Mouse (Mus musculus) ES-Bruce4 (cell line): ENCODE data around the gene Lsmem1. TPM values are rescaled to one million over a fixed set of nuclear protein-coding genes. Genes with fewer than 3 reads are reported as not detected.
"Not testable (repeated sequence)": the region's sequence is repeated elsewhere in the genome, so short reads cannot be mapped to it uniquely, and the experiment has no call there.

Experiments used
- H3K27ac ChIP-seq: 2 replicates; pipeline ENCODE4 v1.5.1; 2012; ENCODE audit warnings: low read length, inconsistent platforms; ENCODE audit not compliant: insufficient read depth
- H3K27me3 ChIP-seq: 2 replicates; pipeline ENCODE4 v1.6.1; 2012; ENCODE audit warnings: mild to moderate bottlenecking, low read length, inconsistent platforms; ENCODE audit not compliant: control insufficient read depth, poor library complexity, insufficient read depth, severe bottlenecking
- H3K36me3 ChIP-seq: 2 replicates; pipeline ENCODE4 v1.6.1; 2012; ENCODE audit warnings: inconsistent platforms, mild to moderate bottlenecking, low read length, moderate library complexity; ENCODE audit not compliant: control insufficient read depth, poor library complexity, insufficient read depth, severe bottlenecking
- H3K4me1 ChIP-seq: one replicate; pipeline ENCODE4 v1.8.1; 2011; ENCODE audit warnings: low read length; ENCODE audit not compliant: control insufficient read depth, insufficient read depth
- H3K4me3 ChIP-seq: 2 replicates; pipeline ENCODE4 v1.5.1; 2011; ENCODE audit warnings: low read depth, mild to moderate bottlenecking, low read length
- H3K9ac ChIP-seq: 2 replicates; pipeline ENCODE4 v1.6.1; 2012; ENCODE audit warnings: low read depth, mild to moderate bottlenecking, inconsistent platforms; ENCODE audit not compliant: poor library complexity, severe bottlenecking
- H3K9me3 ChIP-seq: replicated peaks from 2 replicates; pipeline ENCODE4 v1.6.1; 2012; ENCODE audit warnings: mild to moderate bottlenecking, low read length, inconsistent platforms; ENCODE audit not compliant: control insufficient read depth, poor library complexity, insufficient read depth, severe bottlenecking
- CTCF ChIP-seq: IDR thresholded peaks from one replicate; pipeline ENCODE4 v1.8.1; 2011; ENCODE audit warnings: low read depth, low read length
- EP300 ChIP-seq: IDR thresholded peaks from 2 replicates; pipeline ENCODE4 v1.6.1; 2011; ENCODE audit warnings: low read depth, low read length; ENCODE audit not compliant: insufficient read depth
- POLR2A ChIP-seq: IDR thresholded peaks from one replicate; pipeline ENCODE4 v1.8.1; 2011; ENCODE audit warnings: low read length; ENCODE audit not compliant: insufficient read depth
- polyA plus RNA-seq: library from polyadenylated mRNA; stranded (reverse); fragments of >200 nt; gene quantifications from 2 replicates; pipeline ENCODE4 v1.2.4, GENCODE M21; 2011; ENCODE audit warnings: low read depth; ENCODE audit not compliant: missing spikeins, insufficient read depth, insufficient read length

Lsmem1 gene
- polyA plus RNA-seq, 1 experiment = 1.0 TPM

DNA sequence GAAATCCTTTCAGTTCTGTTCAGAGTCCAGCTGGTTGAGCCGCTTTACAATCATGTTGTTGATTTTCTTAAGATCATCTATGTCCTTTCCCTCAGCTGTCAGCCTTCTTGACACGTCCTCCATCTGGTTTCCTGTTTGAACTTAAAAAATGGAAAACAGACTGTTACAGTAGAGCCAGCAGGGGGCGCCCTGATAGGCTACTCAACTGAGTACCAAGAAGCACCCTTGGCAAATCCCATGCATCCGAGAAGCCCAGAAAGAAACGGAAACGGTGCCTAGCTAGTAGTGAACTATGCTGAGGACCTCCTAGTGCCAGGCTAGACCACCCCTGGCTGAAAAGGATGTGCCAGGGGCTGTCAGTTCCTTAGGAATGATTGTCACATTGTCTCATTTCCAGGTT is 22.2 kb downstream of the Lsmem1 start:
- no peaks in the 10 kb centered on the region for H3K4me1 ChIP-seq
- H3K9ac ChIP-seq = no peak overlapping the region
- H3K4me3 ChIP-seq = no peak overlapping the region
- TF ChIP-seq POLR2A (no peak), CTCF (no peak), EP300 (no peak)
- H3K36me3 ChIP-seq = no peaks in the 10 kb centered on the region
- H3K9me3 ChIP-seq = peaks cover 19% of the 10 kb centered on the region
- no peaks in the 10 kb centered on the region for H3K27me3 ChIP-seq
- H3K27ac ChIP-seq = no peak overlapping the region

DNA sequence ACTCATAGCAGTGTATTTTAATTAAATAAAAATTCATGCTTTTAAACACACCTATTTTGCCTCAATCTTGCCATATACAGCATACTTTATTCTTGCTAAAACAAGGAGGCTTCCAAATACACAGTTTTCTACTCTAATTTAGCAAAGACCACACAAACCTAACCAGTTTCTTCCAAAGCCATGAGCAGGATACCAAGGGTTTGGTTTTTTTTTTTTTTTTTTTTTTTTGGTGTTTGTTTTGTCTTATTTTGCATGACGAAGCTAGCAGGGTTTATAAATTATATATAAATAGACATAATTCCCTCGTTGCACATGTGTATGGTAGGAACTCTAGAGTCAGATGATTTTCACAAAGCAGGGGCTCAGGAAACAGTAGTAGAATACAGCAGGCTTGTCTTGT is 23.1 kb downstream of the Lsmem1 start:
- no peak overlapping the region for H3K9ac ChIP-seq
- H3K27me3 ChIP-seq = no peaks in the 10 kb centered on the region

DNA sequence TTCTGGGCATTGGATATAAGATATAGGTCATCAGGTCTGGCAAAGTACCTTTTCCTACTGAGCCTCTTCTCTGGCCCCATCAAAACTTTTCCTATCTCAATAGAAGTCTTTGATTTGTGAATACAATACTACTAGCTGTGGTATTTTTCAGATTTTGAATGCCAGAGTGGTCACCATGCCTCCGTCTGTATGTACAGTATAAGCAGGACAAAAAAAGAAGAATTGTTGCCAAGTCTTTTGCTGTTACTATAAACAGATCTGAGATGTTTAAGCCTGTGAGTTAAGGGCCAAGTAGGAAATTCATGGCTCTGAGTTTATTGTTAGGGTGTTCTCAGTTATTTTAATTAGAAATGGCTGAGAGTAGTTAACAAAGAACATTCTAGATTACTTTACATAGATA is 24.1 kb downstream of the Lsmem1 start:
- H3K4me3 ChIP-seq, H3K9ac ChIP-seq, H3K4me1 ChIP-seq, H3K9me3 ChIP-seq, H3K27ac ChIP-seq, H3K27me3 ChIP-seq, H3K36me3 ChIP-seq: not testable (repeated sequence)

More for the DNA sequence above, 23.1 kb downstream of the Lsmem1 start:
- H3K4me3 ChIP-seq = no peak overlapping the region
- H3K9me3 ChIP-seq = peaks cover 17% of the 10 kb centered on the region
- H3K4me1 ChIP-seq = no peaks in the 10 kb centered on the region
- no peaks in the 10 kb centered on the region for H3K36me3 ChIP-seq
- no peak for TF ChIP-seq CTCF
- TF ChIP-seq POLR2A = no peak
- TF ChIP-seq EP300 = no peak
- H3K27ac ChIP-seq = no peak overlapping the region

DNA sequence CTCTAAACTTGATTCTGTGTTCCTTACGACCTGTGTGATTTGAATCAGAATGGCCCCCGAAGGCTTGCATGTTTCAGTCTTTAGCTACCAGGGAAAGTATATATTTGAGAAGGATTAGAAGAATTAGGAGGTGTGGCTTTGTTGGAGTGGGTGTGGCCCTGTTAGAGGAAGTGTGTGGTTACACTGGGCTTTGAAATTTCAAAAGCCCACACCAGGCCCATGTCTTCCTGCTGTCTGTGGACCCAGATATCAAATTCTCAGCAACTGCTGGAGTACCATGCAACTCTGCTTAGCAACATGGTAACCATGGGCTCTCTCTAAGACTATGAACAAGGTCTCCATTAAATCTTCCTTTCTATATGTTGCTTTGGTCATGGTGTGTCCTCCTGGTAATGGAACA is 27.7 kb downstream of the Lsmem1 start:
- Histone ChIP-seq H3K9ac (no peak overlapping the region), H3K27ac (no peak overlapping the region), H3K4me1 (no peaks in the 10 kb centered on the region), H3K27me3 (no peaks in the 10 kb centered on the region), H3K9me3 (no peaks in the 10 kb centered on the region), H3K36me3 (no peaks in the 10 kb centered on the region), H3K4me3 (no peak overlapping the region)
- TF ChIP-seq EP300 (no peak), POLR2A (no peak), CTCF (no peak)

DNA sequence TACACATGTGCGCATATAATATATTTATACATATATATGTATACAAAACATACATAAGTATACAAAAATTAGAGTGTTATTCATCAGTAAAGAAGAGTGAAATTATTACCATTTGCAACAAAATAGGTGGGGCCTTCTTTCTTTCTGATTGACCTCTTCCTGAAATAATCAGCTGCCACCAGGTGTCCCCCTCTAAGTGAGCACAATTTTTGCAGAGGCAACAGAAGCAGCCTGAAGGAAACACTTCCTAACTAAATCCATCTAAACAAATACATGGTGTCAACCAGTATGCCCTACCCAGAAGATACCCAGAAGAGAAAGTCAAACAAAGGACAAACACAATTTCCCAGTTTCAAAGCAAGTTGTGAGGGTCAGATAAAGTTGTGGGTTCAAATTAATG is 29.6 kb downstream of the Lsmem1 start:
- Histone ChIP-seq H3K27ac (no peak overlapping the region), H3K27me3 (no peaks in the 10 kb centered on the region), H3K9me3 (no peaks in the 10 kb centered on the region), H3K9ac (no peak overlapping the region), H3K4me1 (no peaks in the 10 kb centered on the region), H3K4me3 (no peak overlapping the region), H3K36me3 (no peaks in the 10 kb centered on the region)
- TF ChIP-seq EP300 (no peak), CTCF (no peak), POLR2A (no peak)

DNA sequence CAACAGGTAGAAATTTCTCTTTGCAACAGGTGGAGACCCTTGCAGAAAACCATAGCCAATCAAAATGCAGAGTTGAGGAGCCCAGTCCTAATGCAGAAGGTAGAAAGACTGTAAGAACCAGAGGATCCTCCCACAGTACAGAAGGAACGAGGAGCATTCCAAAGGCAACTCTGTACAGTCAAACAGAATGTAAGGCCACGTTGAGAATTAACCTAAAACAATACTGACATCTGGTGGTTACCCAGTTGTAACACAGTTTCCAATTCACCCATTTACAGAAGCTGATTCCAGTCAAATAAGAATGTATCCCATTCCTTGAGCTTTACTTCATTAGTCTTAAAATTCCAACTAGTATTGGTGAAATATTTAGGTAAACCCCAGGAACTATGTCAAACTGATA is 34.7 kb downstream of the Lsmem1 start:
- H3K9ac ChIP-seq = no peak overlapping the region
- no peaks in the 10 kb centered on the region for H3K27me3 ChIP-seq
- no peak overlapping the region for H3K4me3 ChIP-seq
- no peak for TF ChIP-seq POLR2A
- no peak for TF ChIP-seq EP300
- no peak for TF ChIP-seq CTCF
- no peaks in the 10 kb centered on the region for H3K9me3 ChIP-seq
- no peaks in the 10 kb centered on the region for H3K4me1 ChIP-seq
- no peak overlapping the region for H3K27ac ChIP-seq
- no peaks in the 10 kb centered on the region for H3K36me3 ChIP-seq
